ENCODE assay signal across 27 mouse cellular contexts in the genomic region with DNA sequence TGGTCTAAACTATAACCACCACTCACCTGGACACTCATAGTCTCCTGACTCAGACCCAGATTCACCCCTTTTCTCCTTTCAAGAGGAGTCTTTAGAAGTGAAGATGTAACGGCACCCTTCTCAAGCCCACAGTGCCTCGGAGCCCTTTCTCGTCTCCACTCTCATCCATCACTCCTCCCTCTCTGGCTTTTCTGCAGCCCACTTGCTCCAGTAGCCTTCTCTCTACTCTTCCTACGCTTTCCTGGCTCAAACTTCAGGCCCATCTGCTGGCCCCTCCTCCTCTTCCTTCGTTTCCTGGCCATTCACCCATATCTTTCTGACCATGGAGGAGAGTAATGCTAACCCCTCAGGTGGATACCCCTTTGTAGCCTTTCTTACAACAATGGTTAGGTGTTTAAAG. TPM values are rescaled to one million over a fixed set of nuclear protein-coding genes. Genes with fewer than 3 reads are reported as not detected.
DNase-seq lines count a peak whose midpoint lies in the region; ATAC-seq and TF ChIP-seq lines count a peak whose summit lies in the region.
"Had no signal": no experiment of that assay in that cellular context is flagged by ENCODE, and none has a peak within 500 bp of the region (broad histone marks: within the 10 kb centered on the region; RNA-seq: fewer than 3 reads in every experiment).

No protein-coding gene starts in this region.

- no peak overlapping the region for H3K9ac ChIP-seq in forebrain, embryonic 11.5 days (ENCODE audit: low read length)
- no peak overlapping the region for H3K9ac ChIP-seq in forebrain, postnatal 0 days
- H3K9ac ChIP-seq in midbrain, embryonic 11.5 days (ENCODE audit: low read length), result no peak overlapping the region
- no peak overlapping the region for H3K9ac ChIP-seq in midbrain, embryonic 16.5 days (ENCODE audit: low read depth, low read length)

- ATAC-seq in forebrain, embryonic 11.5 days (replicated peaks; ENCODE audit: low FRiP score), result no peak
- no peak for ATAC-seq in forebrain, postnatal 0 days
- peak; percentile 32; the same call in 1 of the 2 replicates for ATAC-seq in frontal cortex, adult (ENCODE audit: low TSS enrichment)
- ATAC-seq in midbrain, embryonic 11.5 days (ENCODE audit: low FRiP score), result no peak
- ATAC-seq in midbrain, embryonic 16.5 days, result no peak
- ATAC-seq: activated CD4-positive, CD25-positive, alpha-beta regulatory T cell, adult 4 months; CD4-positive, CD25-positive, alpha-beta regulatory T cell, adult 4 months; Patski had no signal

- peak; percentile 21 for DNase-seq in forebrain, embryonic 11.5 days (ENCODE audit: low spot score)
- DNase-seq in forebrain, postnatal 0 days, result no peak
- DNase-seq in frontal cortex, postnatal 25 days (ENCODE audit: low spot score in 2 of 2), result no peak
- DNase-seq in midbrain, embryonic 11.5 days (ENCODE audit: low spot score, missing footprints), result peak; percentile 57
- peak; percentile 41 for DNase-seq in right cerebral cortex, adult 18-20 months
- DNase-seq in right cerebral cortex, postnatal 10 days (ENCODE audit: low spot score in 2 of 2), result no peak
- DNase-seq: adrenal gland, adult 2 months; adrenal gland, adult 8-10 months; adrenal gland, postnatal 10 days; adrenal gland, postnatal 14 days; adrenal gland, postnatal 25 days; adrenal gland, postnatal 36 days; B cell, adult 2 months; cerebellum, adult 11 months; cerebellum, adult 11-12 months had no signal

- H3K9me3 ChIP-seq in forebrain, embryonic 11.5 days (ENCODE audit: control insufficient read depth, low read length), result no peaks in the 10 kb centered on the region
- no peaks in the 10 kb centered on the region for H3K9me3 ChIP-seq in forebrain, postnatal 0 days (ENCODE audit: low read length)
- H3K9me3 ChIP-seq in midbrain, embryonic 11.5 days (ENCODE audit: control insufficient read depth, low read length), result no peaks in the 10 kb centered on the region
- no peaks in the 10 kb centered on the region for H3K9me3 ChIP-seq in midbrain, embryonic 16.5 days (replicated peaks; ENCODE audit: control insufficient read depth, low read length, poor library complexity, severe bottlenecking)
- H3K9me3 ChIP-seq: G1E had no signal

- H3K27ac ChIP-seq in forebrain, embryonic 11.5 days (ENCODE audit: low read depth, low read length), result no peak overlapping the region
- H3K27ac ChIP-seq in forebrain, postnatal 0 days (ENCODE audit: low read depth, low read length), result no peak overlapping the region
- H3K27ac ChIP-seq in midbrain, embryonic 11.5 days (ENCODE audit: low read depth, low read length), result no peak overlapping the region
- no peak overlapping the region for H3K27ac ChIP-seq in midbrain, embryonic 16.5 days (ENCODE audit: low read length)

- peaks cover 30% of the 10 kb centered on the region for H3K27me3 ChIP-seq in forebrain, embryonic 11.5 days (ENCODE audit: control insufficient read depth, insufficient read depth, low read length)
- H3K27me3 ChIP-seq in forebrain, postnatal 0 days (ENCODE audit: insufficient read depth, low read length), result no peaks in the 10 kb centered on the region
- H3K27me3 ChIP-seq in midbrain, embryonic 11.5 days (ENCODE audit: control insufficient read depth, insufficient read depth, low read length), result peaks cover 38% of the 10 kb centered on the region
- no peaks in the 10 kb centered on the region for H3K27me3 ChIP-seq in midbrain, embryonic 16.5 days (ENCODE audit: control insufficient read depth, insufficient read depth, low read depth, low read length)

- 81% methylated on average over 5 of the region's 5 CpGs for WGBS in forebrain, embryonic 11.5 days
- WGBS in forebrain, postnatal 0 days, result 88% methylated on average over 5 of the region's 5 CpGs
- 75% methylated on average over 5 of the region's 5 CpGs for WGBS in midbrain, embryonic 11.5 days
- 82% methylated on average over 5 of the region's 5 CpGs for WGBS in midbrain, embryonic 16.5 days

- H3K4me1 ChIP-seq in forebrain, embryonic 11.5 days (replicated peaks; ENCODE audit: control insufficient read depth, insufficient read depth, low read length), result peaks cover 5% of the 10 kb centered on the region; the same call in 1 of the 2 replicates
- H3K4me1 ChIP-seq in forebrain, postnatal 0 days (ENCODE audit: insufficient read depth), result 0 out of 2 replicates have a peak, but pooled peaks cover 9% of the 10 kb centered on the region
- H3K4me1 ChIP-seq in midbrain, embryonic 11.5 days (ENCODE audit: control insufficient read depth, insufficient read depth, low read length), result peaks cover 8% of the 10 kb centered on the region; the same call in 1 of the 2 replicates
- peaks cover 11% of the 10 kb centered on the region for H3K4me1 ChIP-seq in midbrain, embryonic 16.5 days (ENCODE audit: control insufficient read depth, insufficient read depth, low read length)

- TF ChIP-seq CTCF in forebrain, postnatal 0 days (IDR thresholded peaks at IDR 0.05; ENCODE audit: low read depth), result no peak

- no peak overlapping the region for H3K4me3 ChIP-seq in forebrain, embryonic 11.5 days (ENCODE audit: low read depth, low read length)
- no peak overlapping the region for H3K4me3 ChIP-seq in forebrain, postnatal 0 days (ENCODE audit: low read depth, low read length)
- no peak overlapping the region for H3K4me3 ChIP-seq in midbrain, embryonic 11.5 days (ENCODE audit: low read depth, low read length)
- H3K4me3 ChIP-seq in midbrain, embryonic 16.5 days (ENCODE audit: low read depth, low read length), result no peak overlapping the region

- H3K36me3 ChIP-seq in forebrain, embryonic 11.5 days (ENCODE audit: control insufficient read depth, insufficient read depth, low read length), result no peaks in the 10 kb centered on the region
- no peaks in the 10 kb centered on the region for H3K36me3 ChIP-seq in forebrain, postnatal 0 days (ENCODE audit: insufficient read depth)
- no peaks in the 10 kb centered on the region for H3K36me3 ChIP-seq in midbrain, embryonic 11.5 days (ENCODE audit: control insufficient read depth, insufficient read depth, low read length)
- no peaks in the 10 kb centered on the region for H3K36me3 ChIP-seq in midbrain, embryonic 16.5 days (ENCODE audit: control insufficient read depth, insufficient read depth, low read length)
- H3K36me3 ChIP-seq: G1E had no signal

- H3K4me2 ChIP-seq in forebrain, embryonic 11.5 days (ENCODE audit: low read depth, low read length, severe bottlenecking), result no peak overlapping the region
- no peak overlapping the region for H3K4me2 ChIP-seq in forebrain, postnatal 0 days (ENCODE audit: low read depth)
- no peak overlapping the region for H3K4me2 ChIP-seq in midbrain, embryonic 11.5 days
- no peak overlapping the region for H3K4me2 ChIP-seq in midbrain, embryonic 16.5 days (ENCODE audit: low read length)

RNA-seq across cellular contexts. Expression of a gene that starts 3.1 kb away (rescaled TPM):
- polyA plus RNA-seq in forebrain, embryonic 11.5 days (2014; fragmentation: Nextera tagmentation; extraction: Ambion mirVana), result 3.0 and 3.6 TPM in 2 replicates
- 61.2 and 68.9 TPM in 2 replicates for total RNA-seq in forebrain, postnatal 0 days (2014; rRNA removed)
- polyA plus RNA-seq in forebrain, postnatal 0 days (2015; fragmentation: Nextera tagmentation; extraction: Ambion mirVana), result 20.3 and 22.7 TPM in 2 replicates
- polyA plus RNA-seq in midbrain, embryonic 11.5 days (2014; fragmentation: Nextera tagmentation; extraction: Ambion mirVana), result 1.8 and 1.9 TPM in 2 replicates
- polyA plus RNA-seq in midbrain, embryonic 16.5 days (2015; fragmentation: Nextera tagmentation; extraction: Ambion mirVana), result 17.5 and 23.3 TPM in 2 replicates
- total RNA-seq: CH12.LX had no signal
- polyA plus RNA-seq: activated CD4-positive, CD25-positive, alpha-beta regulatory T cell, adult 4 months; CD4-positive, CD25-positive, alpha-beta regulatory T cell, adult 4 months; G1E had no signal

RNA-seq across cellular contexts. Expression of a gene that starts 33.9 kb away (rescaled TPM):
- not detected in 2 replicates for polyA plus RNA-seq in forebrain, embryonic 11.5 days (2014; fragmentation: Nextera tagmentation; extraction: Ambion mirVana)
- 0.23 TPM in 1 of 2 replicates, not detected in the other for total RNA-seq in forebrain, postnatal 0 days (2014; rRNA removed)
- not detected in 2 replicates for polyA plus RNA-seq in forebrain, postnatal 0 days (2015; fragmentation: Nextera tagmentation; extraction: Ambion mirVana)
- polyA plus RNA-seq in midbrain, embryonic 11.5 days (2014; fragmentation: Nextera tagmentation; extraction: Ambion mirVana), result not detected in 2 replicates
- not detected in 2 replicates for polyA plus RNA-seq in midbrain, embryonic 16.5 days (2015; fragmentation: Nextera tagmentation; extraction: Ambion mirVana)
- total RNA-seq: adrenal gland, adult 18-20 months; adrenal gland, adult 2 months; adrenal gland, adult 8-10 months; adrenal gland, postnatal 10 days; adrenal gland, postnatal 14 days; adrenal gland, postnatal 25 days; adrenal gland, postnatal 36 days; CH12.LX; ES-E14; MEL had no signal
- polyA plus RNA-seq: activated CD4-positive, CD25-positive, alpha-beta regulatory T cell, adult 4 months; adrenal gland, adult 2 months; brain, embryonic 14.5 days; C2C12; CD4-positive, CD25-positive, alpha-beta regulatory T cell, adult 4 months; G1E; Patski had no signal

Comparison
In these comparisons a context has a peak if more than half of its experiments do, and no peak if none do; other contexts are left out.
1. DNase-seq: peak in forebrain, embryonic 11.5 days (single experiment), midbrain, embryonic 11.5 days (single experiment) and right cerebral cortex, adult 18-20 months (single experiment); none in forebrain, postnatal 0 days (single experiment), frontal cortex, postnatal 25 days (0 of 2) and right cerebral cortex, postnatal 10 days (0 of 2).